Mouse (Mus musculus) c-Kit-positive CD71-negative TER-119-negative erythroid progenitor cells, embryonic 14.5 days (primary cell): ENCODE data around the gene Sec11a.
"Not testable (repeated sequence)": the region's sequence is repeated elsewhere in the genome, so short reads cannot be mapped to it uniquely, and the experiment has no call there.

Source experiments
- DNase-seq: peaks from one replicate; pipeline ENCODE4 v3.0.0-alpha.2; 2013; ENCODE audit warnings: low read depth

Sec11a gene

DNA sequence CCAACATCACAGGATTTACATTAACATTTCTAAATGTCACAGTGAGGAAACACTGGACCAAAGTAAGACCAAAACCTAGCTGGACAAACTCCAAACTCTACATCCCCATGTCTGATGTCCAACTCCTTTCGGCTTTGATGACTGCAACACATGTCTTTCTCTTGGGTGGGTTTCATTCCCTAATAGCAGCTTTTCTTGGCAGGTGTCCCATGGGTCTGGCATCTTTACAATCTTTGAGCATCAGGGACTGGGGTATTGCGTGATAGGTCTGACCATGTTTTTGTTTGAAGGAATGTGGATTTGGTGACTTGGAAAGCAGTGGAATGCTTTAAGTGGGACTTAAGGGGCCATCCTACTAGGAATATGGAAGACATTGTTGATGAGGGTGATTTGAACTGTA lies 9.3 kb upstream of the Sec11a start:
- DNase-seq: no peak

DNA sequence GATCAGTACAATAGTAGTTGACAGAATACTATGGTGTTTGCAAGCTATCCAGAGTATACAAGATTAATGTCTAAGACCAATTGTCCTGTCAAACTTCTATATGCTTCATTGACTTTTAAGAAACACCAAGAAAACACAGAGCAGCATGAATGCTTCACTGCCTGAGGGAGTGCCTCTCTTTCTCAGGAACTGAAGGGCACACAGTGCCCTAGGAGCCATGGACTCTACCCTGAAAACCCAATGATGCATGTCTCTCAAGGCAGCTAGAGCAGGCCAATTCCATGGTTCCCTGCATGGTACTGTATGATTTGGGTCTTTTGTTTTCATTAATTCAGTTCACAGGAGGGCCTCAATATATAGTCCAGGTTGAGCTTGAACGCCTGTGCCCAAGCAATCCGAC lies 6.7 kb upstream of the Sec11a start:
- no peak for DNase-seq

DNA sequence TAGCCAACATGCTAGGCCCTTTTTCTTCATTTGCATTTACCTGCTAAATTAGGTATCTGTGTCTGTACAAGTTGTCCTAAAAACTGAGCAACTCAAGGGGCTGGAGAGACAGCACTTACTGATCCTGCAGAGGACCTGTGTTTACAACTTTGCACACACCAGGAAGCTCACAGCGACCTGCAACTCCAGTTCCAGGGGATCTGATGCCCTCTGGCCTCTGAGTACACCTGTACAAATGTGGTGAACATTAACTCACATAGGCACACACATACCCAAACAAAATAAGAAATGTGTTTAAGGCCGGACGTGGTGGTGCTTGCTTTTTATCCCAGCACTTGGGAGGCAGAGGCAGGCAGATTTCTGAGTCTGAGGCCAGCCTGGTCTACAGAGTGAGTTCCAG lies 4.6 kb upstream of the Sec11a start:
- no peak for DNase-seq

DNA sequence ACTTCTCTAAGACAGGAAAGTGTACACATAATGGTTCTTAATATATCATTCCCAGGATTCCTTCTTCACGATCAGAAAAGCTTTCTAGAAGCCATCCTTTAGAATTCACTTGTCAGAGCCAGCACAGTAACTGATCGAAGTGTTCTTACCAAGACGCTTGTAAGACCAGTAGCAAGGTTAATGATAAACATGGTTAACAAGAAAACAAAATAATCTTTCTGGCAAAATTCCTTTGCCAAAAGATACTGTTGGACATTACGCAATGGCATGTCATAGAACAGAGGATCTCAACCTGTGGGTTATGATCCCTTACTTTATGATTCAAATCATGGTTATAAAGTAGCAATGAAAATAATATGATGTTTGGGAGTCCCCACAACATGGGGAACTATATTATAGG lies 3.9 kb upstream of the Sec11a start:
- DNase-seq: no peak

DNA sequence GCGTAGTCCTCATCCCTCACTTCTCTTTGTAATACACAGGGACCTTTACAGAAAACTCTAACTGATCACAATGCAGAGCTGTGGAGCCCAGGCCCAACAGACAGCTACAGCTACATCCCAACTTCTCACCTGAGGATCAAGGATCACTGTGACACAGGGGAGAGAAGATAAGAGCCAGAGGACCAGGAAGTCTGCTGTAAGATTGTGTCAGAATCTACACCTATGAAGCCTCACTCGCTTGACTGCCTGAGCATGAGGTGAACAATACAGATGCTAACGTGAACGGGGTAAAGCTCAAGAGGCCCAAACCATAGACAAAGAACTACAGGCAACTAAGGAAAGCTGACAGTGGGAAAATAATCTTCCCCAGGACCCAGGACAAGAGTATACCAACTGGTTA lies 7.8 kb downstream of the Sec11a start:
- DNase-seq: no peak

DNA sequence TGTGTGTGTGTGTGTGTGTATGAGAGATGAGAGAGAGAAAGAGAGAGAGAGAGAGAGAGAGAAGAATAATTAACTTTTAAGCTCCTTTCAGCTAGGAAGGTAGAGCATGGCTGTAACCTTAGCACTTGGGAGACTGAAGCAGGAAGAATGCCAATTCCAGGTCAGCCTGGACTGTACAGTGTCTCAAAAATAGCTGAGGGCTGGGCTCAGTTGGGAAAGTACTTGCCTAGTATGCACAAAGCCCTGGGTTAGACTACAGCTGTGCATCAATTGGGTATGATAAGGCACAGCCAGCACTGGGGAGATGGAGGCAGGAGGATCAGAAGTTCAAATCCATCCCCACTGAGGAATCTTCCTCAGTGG lies 10.3 kb downstream of the Sec11a start:
- DNase-seq: not testable (repeated sequence)

DNA sequence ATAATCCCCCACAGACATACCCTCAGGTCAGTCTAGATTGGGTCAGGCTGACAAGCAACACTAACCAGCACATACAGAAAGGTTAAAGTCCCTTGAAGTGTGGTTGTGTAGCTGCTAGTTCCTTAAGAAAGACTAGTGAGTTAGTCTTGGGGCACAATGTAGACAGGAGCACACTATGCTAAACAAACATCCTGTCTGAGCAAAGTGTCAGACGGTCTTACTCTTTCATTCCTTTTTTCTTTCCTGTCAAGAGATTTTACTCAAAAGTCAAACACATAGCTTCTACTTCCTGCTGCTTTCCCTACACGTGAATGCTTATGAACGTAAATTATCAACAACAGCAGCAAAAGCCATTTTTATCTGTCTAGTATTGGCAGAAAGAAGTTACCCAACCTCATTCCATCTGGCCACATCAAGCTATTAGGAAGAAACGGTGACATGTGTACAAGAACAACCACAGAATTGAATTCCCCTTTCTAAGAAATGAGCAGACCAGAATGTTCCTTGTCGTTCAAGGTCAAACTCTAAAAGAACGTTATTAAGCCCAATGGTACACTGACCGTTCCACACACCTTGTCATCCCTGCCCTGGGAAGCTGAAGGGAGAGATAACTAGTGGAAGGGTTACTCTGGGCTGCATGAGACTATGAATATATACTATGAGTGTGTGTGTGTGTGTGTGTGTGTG lies 10.8 kb downstream of the Sec11a start:
- DNase-seq: not testable (repeated sequence)

DNA sequence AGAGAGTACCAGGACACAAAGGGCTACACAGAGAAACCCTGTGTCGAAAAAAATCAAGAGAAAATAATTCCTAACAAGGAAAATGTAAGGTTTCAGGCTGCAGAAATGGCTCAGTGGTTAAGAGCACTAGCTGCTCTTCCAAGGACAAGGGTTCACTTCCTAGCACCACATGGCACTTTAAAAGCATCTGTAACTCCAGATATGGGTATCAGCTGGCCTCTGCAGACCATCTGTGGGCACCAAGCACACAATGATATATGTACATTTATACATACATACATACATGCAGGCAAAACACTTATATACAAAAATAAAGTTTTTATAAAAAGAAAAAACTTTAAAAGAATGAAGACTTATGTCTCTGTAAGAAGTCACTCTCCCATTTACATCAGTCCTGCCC lies 11.7 kb downstream of the Sec11a start:
- DNase-seq: no peak

DNA sequence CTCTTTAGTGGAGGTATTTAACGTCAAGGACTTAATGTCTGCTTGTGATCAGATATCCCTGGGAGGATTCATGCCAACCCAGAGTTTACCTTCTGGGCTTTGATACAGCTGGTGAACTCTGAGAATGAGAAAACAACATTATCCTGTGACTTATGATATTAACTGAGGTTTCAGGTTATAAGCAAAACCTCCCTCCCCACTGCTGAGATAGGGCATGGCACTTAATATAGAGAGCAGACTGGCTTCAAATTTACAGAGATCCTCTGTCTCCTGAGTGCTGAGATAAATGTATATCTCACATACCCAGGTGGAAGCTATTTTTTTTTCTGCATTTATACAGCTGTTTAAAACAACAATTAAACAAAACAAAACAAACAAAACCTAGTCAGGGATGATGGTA lies 14.8 kb downstream of the Sec11a start:
- no peak for DNase-seq

DNA sequence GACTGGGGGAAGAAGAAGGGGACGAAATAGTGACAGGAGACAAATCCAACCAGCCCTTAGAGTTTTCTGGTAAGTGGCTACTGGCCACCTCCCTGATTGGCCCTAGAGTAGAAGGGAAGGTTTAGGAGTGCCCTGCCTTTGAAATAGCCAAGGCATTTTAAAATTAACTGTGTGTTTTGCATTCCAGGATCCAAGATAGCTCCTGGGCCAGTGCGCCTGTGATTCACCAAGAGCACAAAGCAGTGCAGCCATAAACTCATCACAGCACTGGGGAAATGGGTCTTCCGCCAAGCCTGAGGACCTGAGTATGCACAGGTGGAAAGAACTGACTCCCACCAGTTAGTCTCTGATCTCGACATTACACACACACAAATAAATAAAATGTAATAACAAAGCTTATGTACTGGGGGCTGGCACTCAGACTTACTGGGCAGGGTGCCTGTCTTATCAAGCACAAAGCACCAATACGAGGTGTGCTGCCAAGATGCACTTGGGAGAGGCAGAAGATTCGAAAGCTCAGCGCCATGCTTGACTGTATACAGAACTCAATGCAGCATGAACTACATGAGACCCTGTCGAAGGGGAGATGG lies 15.9 kb downstream of the Sec11a start:
- DNase-seq: no peak

DNA sequence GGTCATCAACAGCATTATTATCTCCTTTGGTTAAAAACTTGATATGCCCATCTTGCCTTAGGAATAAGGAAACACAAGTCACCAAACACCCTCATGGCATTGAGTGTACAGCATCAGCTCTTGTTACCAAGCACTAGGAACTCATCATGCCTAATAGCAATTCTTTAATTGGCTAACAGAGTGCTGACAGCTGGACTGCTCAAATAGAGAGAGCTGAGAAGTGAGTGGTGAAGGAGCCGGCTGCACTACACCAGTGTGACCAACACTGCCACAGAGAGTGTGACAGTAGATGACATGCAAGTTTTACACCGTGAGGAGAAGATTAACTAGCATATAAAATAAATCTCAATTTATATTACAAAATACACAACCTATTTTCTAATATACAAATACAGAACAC lies 24.4 kb downstream of the Sec11a start:
- no peak for DNase-seq

DNA sequence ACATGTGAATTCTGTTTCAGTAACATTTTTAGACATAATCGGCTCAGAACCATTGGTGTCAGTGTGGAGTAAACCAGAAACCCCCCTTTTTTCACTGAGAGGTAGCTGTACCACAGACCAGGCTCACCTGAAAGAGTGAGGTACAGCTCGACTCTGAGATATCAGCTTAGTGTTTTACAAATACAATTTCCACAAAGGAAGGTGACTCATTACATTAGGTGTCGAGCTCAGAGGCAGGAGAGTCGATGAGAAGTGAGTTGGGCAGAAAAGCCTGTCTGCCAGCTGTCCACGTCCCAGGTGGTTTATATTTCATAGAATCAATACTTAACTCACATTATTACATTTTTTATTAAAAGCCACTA lies 28.0 kb downstream of the Sec11a start:
- no peak for DNase-seq

DNA sequence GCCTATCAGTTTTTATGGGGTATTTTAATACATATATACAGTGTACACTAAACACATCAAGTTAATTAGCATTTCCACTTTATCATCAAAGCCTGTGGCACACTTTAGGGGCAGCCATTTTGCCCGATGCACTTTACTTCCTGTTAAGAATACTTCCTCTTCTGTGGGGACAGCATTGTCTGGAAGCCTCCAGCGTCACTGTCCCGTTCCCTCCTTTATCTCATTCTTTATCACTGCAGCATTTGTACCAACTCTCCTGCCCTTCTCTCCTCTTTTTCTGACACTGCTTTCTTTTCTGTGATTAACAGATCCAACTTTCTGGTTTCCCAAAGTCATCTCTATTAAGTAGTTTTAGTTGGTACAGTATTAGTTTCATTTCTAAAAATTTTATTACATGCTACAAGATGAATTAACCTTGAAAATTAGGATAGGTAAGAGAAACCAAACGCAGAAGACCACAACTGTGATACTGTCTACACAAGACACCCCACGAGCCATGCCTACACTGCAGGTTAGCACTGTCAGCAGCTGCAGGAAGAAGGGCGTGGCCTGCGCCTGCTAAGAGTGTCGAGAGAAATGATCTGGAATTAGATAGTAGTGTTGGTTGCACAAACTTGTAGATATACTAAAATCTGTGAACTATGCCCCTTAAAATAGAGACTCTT lies 28.5 kb downstream of the Sec11a start:
- no peak for DNase-seq

DNA sequence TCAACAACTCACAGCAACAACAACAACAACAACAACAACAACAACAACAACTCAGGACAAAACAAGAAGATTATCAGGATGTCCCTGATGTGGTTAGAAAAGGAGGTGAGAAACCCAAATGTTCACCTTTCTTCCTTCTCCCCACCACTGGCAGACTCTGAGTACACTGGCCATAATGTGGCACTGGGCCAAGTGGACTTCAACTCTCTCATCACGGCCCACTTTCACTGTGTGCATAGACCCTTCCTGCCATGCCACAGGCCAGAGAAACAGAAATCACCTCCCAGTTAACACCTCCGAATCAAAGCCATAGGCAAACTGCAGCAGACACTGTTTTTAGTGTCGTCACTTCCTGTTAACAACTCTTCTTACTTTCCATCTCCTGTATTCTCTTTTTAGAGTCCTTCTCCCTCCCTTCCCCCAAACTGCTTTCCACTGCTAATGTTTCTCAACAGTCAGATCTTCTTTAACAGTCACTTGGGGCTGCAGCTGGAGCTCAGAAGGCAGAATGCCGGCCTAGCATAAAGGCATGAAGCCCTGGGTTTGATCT lies 29.6 kb downstream of the Sec11a start:
- DNase-seq: no peak

DNA sequence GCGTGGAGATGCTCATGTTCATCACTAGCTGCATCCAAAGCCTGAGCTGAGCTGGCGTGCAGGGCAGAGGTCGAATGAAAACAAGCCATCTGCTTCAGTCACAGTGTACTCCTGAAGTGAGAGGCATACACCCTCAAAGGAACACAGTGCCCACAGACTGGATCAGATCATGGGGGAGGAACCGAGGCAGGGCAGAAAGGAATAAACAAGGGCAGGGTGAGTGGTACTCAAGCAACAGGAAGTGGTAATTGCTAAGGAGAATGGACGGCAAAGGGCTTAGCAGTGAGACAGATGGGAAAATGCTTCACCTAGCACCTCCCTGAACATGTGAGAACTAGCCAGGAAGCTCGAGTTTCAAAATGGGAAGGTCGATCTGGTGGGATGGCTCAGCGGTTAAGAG lies 35.1 kb downstream of the Sec11a start:
- DNase-seq: no peak

DNA sequence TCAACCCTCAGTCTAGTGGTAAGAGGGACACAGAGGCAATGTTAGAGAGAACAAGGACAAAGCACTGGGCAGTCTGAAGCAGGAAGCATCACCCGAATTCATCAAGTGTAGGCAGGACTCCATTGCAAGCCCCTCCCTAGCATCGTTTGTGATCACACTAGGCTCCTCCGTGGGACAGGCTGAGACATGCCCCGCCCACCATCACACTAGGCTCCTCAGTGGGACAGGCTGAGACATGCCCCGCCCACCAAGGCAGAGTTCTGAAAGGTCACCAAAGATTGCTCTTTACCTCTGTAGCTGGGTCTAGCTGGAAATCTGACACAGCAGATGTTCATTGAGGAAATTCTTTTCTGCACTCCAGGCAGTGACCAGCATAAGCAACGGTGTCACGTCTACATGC lies 36.5 kb downstream of the Sec11a start:
- no peak for DNase-seq

DNA sequence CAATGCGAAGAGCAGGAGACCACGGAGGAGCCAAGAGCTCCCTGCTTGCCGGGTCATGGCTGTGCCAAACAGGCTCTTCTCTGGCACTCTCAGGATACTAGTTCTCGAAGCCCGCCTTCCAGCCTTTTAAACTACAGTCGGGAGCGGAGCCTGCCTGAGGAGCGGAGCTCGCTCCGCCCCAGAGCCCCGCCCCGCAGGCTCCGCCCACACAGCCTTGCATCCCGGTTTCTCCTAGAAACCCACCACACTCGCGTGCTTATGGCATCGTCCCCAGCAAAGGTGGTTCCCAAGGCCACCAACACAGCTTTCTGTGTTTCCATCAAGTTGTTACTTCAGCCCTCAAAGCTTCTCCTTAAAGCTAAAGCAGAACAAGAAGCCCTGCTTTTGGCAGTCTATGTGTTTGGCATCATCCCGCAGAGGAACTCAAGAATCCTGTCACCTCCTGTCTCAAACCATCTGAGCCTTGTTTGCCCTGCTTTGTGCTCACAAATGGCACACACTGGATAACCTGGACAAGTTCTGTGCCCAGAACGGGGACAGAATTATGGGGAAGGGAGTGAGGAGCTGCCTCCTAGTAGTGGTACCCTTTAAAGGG lies 42.6 kb downstream of the Sec11a start, which contains the start of gene Nmb:
TSS of gene Nmb (minus strand) at position 156 of the 595 bp plus-strand sequence.
- no peak for DNase-seq

DNA sequence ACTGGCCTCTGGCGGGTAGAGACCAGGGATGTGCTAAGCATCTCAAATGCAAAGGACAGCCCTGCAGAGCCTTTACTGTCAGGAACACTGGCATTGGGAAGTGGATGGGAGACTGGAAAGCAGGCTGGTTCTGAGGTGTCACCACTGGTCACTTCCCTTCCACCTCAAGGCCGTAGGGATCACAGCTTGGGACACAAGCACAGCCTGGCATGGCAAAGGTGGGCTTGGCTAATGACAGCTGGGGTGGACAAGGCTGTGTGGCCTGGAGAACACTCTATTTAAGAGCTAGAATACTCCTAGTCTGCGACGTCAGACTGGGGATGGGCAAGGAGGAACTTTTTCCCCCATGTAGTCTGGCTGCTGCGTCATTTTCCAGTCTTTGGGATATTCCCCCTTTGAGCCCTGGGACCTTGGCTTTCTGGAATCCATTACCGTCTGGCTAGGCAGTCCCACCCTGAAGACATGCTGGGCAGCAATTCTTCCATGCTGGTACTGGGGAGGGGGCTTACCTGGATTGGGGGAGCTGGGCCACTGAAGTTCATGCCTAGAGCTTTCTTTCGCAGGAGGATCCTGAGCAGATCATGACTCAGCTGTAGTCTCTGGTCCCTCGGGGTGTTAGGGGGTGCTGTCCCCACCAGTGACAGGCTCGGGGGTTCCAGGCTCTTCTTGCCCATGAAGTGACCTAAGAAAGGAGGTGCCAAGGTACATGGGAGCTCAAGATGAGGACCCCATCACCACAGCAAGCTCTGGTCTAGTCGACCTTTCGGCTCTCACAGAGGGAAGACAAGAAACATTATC lies 43.8 kb downstream of the Sec11a start:
- DNase-seq: no peak

DNA sequence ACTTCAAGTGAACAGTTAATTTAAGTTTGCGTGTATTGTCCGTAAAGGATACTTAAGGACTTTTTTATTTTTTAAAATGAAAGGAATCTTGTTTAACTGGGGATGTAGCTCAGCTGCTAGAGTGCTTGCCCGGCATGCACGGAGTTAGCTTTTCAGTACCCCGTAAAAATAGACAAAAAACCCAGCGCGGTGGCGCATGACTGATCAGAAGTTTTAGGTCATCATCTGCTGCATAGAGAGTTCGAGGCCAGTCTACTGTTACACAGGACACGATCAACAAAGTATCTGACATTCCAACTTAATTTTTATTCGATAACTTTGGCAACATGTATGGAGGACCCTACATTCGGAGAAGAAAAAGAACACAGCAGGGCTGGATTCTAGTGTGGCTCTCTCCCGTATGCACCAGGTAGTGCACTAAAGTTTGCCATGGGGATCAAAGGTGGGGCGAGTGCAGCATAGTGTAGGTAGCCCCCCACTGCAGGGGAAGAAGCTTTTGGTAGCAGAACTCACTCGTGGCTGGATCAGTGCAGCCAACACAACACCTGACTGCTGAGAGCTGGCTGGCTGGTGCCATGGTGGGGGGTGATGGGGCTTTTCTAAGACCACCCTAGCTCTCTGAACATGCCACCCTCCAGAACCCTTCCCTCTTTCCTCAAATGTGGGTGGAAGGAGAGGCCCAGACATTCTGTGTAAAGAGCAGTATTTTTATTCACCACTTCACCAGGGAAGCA lies 45.9 kb downstream of the Sec11a start:
- no peak for DNase-seq

DNA sequence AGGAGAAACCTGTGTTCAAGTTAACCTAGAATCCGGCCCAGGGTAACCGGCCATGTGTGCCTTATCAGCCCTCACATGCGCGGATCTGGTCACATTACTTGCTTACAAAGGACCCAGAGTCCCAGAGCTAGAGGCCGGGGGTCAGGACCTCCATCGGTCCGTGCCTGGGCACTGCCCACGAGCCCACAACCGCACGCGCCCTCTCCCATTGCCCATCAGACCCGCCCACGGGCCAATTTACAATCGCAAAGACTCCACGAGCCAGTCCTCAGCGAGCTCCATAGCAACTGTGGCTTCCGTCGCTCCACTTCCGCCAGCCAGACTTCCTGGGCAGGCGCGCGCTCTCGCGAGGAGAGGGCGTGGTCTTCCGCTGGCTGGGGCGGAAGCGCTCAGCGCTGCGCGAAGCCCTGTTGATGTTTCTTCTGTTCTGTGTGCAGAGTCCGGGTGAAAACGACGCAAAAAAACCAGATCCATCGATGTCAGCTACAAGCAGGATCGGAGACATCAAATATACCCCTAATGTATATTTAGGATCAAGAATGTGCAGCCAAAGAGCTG lies 46.6 kb downstream of the Sec11a start, which contains the start of gene Wdr73:
TSS of gene Wdr73 (minus strand) at position 326 of the 558 bp plus-strand sequence.
- DNase-seq: peak; percentile 88

DNA sequence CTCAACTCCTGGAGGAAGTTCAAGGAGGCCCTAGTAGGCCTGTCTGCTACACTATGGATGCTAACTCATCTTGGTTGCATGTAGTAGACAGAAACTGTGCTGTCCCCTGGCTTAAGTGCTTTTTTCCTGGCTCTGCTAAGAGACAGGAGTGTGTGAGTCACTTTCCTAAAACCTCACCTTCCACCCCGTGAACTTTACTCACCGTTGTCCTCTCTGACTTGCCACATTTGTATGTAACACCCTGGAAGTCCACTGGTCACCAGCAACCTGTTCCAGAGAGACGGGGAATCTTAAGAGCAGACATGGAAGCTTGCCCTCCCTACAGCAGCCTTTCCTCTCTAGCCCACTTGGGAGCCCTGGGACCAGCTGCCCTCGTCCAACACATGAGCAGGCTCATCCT lies 49.9 kb downstream of the Sec11a start:
- DNase-seq: no peak
